7 mouse cellular contexts compared by ENCODE assay signal in genomic region chr1:95666541-95667320, GRCm38 (mm10). TPM values are rescaled to one million over a fixed set of nuclear protein-coding genes. Genes with fewer than 3 reads are reported as not detected.
DNase-seq lines count a peak whose midpoint lies in the region; ATAC-seq lines count a peak whose summit lies in the region.

No protein-coding gene starts in this region.

- peak; percentile 19 to 26 for DNase-seq in right cerebral cortex, postnatal 10 days (ENCODE audit: low spot score in 2 of 2)
- DNase-seq in right cerebral cortex, postnatal 36 days (ENCODE audit: low spot score in 2 of 2), result no peak
- DNase-seq in brain, embryonic 18.5 days (ENCODE audit: low read depth, low spot score), result peak; percentile 3
- DNase-seq in urinary bladder, postnatal 10 days (ENCODE audit: low spot score), result no peak

- no peak for ATAC-seq in heart, embryonic 13.5 days (ENCODE audit: extremely low read depth, insufficient number of reproducible peaks, low FRiP score, low TSS enrichment)
- ATAC-seq in liver, embryonic 15.5 days (ENCODE audit: insufficient read depth), result no peak
- no peak for ATAC-seq in stomach, embryonic 16.5 days (ENCODE audit: insufficient read depth, low FRiP score)

- peak overlapping the region; percentile 89 for H3K4me2 ChIP-seq in heart, embryonic 13.5 days
- H3K4me2 ChIP-seq in liver, embryonic 15.5 days, result peak overlapping the region; percentile 78
- peak overlapping the region; percentile 81 for H3K4me2 ChIP-seq in stomach, embryonic 16.5 days (ENCODE audit: low read depth, low read length)

- no peaks in the 10 kb centered on the region for H3K36me3 ChIP-seq in heart, embryonic 13.5 days
- H3K36me3 ChIP-seq in liver, embryonic 15.5 days (replicated peaks), result no peaks in the 10 kb centered on the region
- H3K36me3 ChIP-seq in stomach, embryonic 16.5 days (ENCODE audit: control insufficient read depth, insufficient read depth, low read length), result no peaks in the 10 kb centered on the region

- 3% methylated on average over 14 of the region's 14 CpGs for WGBS in heart, embryonic 13.5 days
- WGBS in liver, embryonic 15.5 days (ENCODE audit: insufficient replicate concordance), result 0% methylated on average over 14 of the region's 14 CpGs
- WGBS in stomach, embryonic 16.5 days, result under 1% methylated on average over 14 of the region's 14 CpGs

- H3K27ac ChIP-seq in heart, embryonic 13.5 days (replicated peaks), result no peak overlapping the region
- H3K27ac ChIP-seq in liver, embryonic 15.5 days (replicated peaks), result 0 out of 2 replicates have a peak overlapping the region, but pooled peaks have one; percentile 9
- H3K27ac ChIP-seq in stomach, embryonic 16.5 days (ENCODE audit: low read length), result peak overlapping the region; percentile 38

- no peaks in the 10 kb centered on the region for H3K9me3 ChIP-seq in heart, embryonic 13.5 days
- no peaks in the 10 kb centered on the region for H3K9me3 ChIP-seq in liver, embryonic 15.5 days (replicated peaks)
- H3K9me3 ChIP-seq in stomach, embryonic 16.5 days (replicated peaks; ENCODE audit: control insufficient read depth, low read length), result no peaks in the 10 kb centered on the region

- H3K27me3 ChIP-seq in heart, embryonic 13.5 days (replicated peaks), result peaks cover 27% of the 10 kb centered on the region
- H3K27me3 ChIP-seq in liver, embryonic 15.5 days, result peaks cover 21% of the 10 kb centered on the region
- H3K27me3 ChIP-seq in stomach, embryonic 16.5 days (ENCODE audit: control insufficient read depth, insufficient read depth, low read length), result no peaks in the 10 kb centered on the region

- H3K4me1 ChIP-seq in heart, embryonic 13.5 days, result peaks cover 22% of the 10 kb centered on the region
- H3K4me1 ChIP-seq in liver, embryonic 15.5 days (replicated peaks), result peaks cover 5% of the 10 kb centered on the region; the same call in 1 of the 2 replicates
- peaks cover 5% of the 10 kb centered on the region; the same call in 1 of the 2 replicates for H3K4me1 ChIP-seq in stomach, embryonic 16.5 days (ENCODE audit: control insufficient read depth, insufficient read depth, low read length)

- peak overlapping the region; percentile 66 for H3K4me3 ChIP-seq in heart, embryonic 13.5 days
- peak overlapping the region; percentile 57 for H3K4me3 ChIP-seq in liver, embryonic 15.5 days (replicated peaks)
- H3K4me3 ChIP-seq in stomach, embryonic 16.5 days (replicated peaks; ENCODE audit: low read length), result peak overlapping the region; percentile 64

- peak overlapping the region; percentile 73 for H3K9ac ChIP-seq in heart, embryonic 13.5 days
- H3K9ac ChIP-seq in liver, embryonic 15.5 days, result no peak overlapping the region
- H3K9ac ChIP-seq in stomach, embryonic 16.5 days (ENCODE audit: low read length), result peak overlapping the region; percentile 66

RNA-seq across cellular contexts. Expression of gene St8sia4, which starts 0.6 kb away (rescaled TPM):
- 1.3 and 1.6 TPM in 2 replicates for polyA plus RNA-seq in heart, embryonic 13.5 days (2015; fragmentation: Nextera tagmentation; extraction: Ambion mirVana)
- polyA plus RNA-seq in liver, embryonic 15.5 days (2015; fragmentation: Nextera tagmentation; extraction: Ambion mirVana), result 1.8 and 2.0 TPM in 2 replicates
- 5.4 and 6.3 TPM in 2 replicates for polyA plus RNA-seq in stomach, embryonic 16.5 days (2015; fragmentation: Nextera tagmentation; extraction: Ambion mirVana)

Comparison
In these comparisons a context has a peak if more than half of its experiments do, and no peak if none do; other contexts are left out.
1. DNase-seq: peak in right cerebral cortex, postnatal 10 days (2 of 2) and brain, embryonic 18.5 days (single experiment); none in right cerebral cortex, postnatal 36 days (0 of 2) and urinary bladder, postnatal 10 days (single experiment).
2. Peak in every context shown above with its lines, with median percentiles within 50 percentile points of each other: H3K4me2 ChIP-seq and H3K4me3 ChIP-seq.